Mouse (Mus musculus) heart, postnatal 36 days (tissue): ENCODE results near the gene Trpc3. TPM values are rescaled to one million over a fixed set of nuclear protein-coding genes. Genes with fewer than 3 reads are reported as not detected.
"Not testable (repeated sequence)": the region's sequence is repeated elsewhere in the genome, so short reads cannot be mapped to it uniquely, and the experiment has no call there.

Source experiments
- DNase-seq, 2 experiments: peaks; one replicate each; pipeline ENCODE4 v3.0.0; 2021 to 2022
- intact Hi-C: fragments of 180-260 bp; cut with DNase I; formaldehyde crosslinking; loops from one replicate; pipeline ENCODE4 v1.15.1; 2025
- total RNA-seq, 2 experiments: library from RNA; stranded (reverse); gene quantifications; 2 replicates each; pipeline ENCODE4 v1.2.3; 2021

Gene Trpc3
- total RNA-seq = 1 to 10 TPM; 5.1 to 7.1 TPM

GRCm38 (mm10) chr3:36689392-36690291 is at the start of gene Trpc3:
Gene Trpc3, minus strand, starts transcription at chr3:36690167.
- intact Hi-C loops = loop anchor here (5.0 kb wide), 2 partner anchors 58 to 83 kb away; no protein-coding TSS in a partner anchor
- peak; percentile 22 to 33 for DNase-seq

GRCm38 (mm10) chr3:36738071-36738470 is 48.1 kb upstream of the Trpc3 start:
- no peak for DNase-seq
- intact Hi-C loops = no loop called here

GRCm38 (mm10) chr3:36733075-36733474 is 43.1 kb upstream of the Trpc3 start:
- intact Hi-C loops = no loop called here
- no peak for DNase-seq

DNA sequence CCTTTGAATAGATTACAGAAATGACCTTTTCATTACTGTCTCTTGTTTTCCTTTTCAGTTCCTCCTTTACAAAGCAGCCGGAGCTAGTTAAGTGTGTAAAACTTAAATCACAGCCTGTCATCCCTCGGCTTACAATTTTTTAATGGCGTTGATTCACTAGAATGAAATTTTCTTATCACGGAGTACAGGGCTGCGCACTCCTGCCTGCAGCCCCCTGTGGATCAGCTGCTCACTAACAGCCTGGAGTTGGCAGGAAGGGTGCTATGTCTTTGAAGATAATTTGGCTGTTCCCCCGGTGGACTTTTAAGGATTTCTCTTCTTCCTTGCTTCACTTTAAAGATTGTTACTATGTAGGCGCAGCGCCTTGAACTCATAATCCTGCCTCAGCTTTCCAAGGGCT is 36.6 kb upstream of the Trpc3 start:
- intact Hi-C loops = no loop called here

DNA sequence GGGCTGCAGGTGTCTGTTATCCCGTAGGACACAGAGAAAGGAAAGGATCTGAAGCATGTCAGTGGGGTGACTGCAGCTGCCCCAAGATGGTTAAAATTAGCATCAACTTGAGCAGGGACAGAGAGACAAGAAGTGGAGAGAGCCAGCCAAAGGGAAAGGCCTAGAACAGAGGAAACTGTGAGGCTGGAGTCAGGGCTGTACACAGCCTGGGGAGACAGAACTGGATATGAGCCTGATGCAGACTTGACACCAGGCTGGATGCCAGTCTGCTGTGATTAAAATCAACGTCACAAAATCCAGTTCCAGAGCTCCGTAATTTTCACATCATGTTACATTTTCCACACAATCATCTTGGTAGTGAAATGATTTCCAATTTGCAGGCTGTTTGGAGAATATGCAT is 31.9 kb upstream of the Trpc3 start:
- DNase-seq = no peak
- intact Hi-C loops = no loop called here

More for the DNA sequence above, 36.6 kb upstream of the Trpc3 start:
- DNase-seq = no peak

- intact Hi-C loops = no loop called here
- DNase-seq = no peak
Measured at GRCm38 (mm10) chr3:36709521-36709920, 19.6 kb upstream of the Trpc3 start.

- intact Hi-C loops = loop anchor here (5.0 kb wide), 2 partner anchors 57 to 82 kb away; no protein-coding TSS in a partner anchor
- no peak for DNase-seq
Measured at GRCm38 (mm10) chr3:36690292-36690650, 304 bp upstream of the Trpc3 start.

DNA sequence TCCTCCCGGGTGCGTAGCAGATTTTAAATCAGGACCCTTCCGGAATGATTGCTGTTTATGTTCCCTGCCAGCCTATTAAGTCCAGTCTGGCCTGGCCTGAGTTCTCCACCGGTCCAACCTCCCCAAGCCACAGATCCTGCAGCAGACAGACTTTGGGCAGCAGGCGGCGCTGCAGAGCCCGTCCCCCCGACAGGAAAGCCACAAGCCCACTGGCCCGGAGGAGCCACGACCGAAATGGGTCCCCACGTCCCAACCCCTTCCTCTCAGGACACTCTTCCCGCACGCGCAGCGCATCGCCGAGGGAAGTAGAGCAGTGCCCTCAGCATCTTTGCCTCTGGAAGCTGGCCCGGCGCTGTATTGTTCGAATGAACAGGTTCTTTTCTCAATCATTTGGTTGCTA is 1.1 kb downstream of the Trpc3 start:
- peak; percentile 65 to 74 for DNase-seq
- intact Hi-C loops = no loop called here

- intact Hi-C loops = no loop called here
- DNase-seq = no peak
Measured at GRCm38 (mm10) chr3:36675822-36676221, 14.1 kb downstream of the Trpc3 start.

DNA sequence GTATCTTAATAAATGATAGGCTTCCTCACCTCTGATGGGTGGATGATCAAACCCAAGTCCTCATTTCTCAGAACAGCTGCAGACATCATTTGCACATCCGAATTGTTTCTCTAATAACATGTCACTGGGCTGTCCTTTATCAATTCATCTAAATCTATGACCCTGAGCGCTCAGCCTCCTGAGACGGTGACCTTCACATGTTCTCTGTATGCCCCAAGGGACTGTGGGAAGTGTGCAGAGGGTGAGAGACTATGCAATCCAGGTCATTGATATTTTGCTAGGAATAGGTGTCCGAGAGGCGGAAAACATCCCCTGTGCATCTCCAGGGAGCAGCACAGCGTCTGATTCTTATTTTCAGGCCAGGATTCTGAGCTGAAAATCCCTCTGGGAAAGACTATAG is 22.2 kb downstream of the Trpc3 start:
- DNase-seq = no peak
- intact Hi-C loops = no loop called here

GRCm38 (mm10) chr3:36645245-36645559 is 44.8 kb downstream of the Trpc3 start:
- intact Hi-C loops = loop anchor here (5.0 kb wide), 1 partner anchor 328 kb away; no protein-coding TSS in a partner anchor
- not testable (repeated sequence) for DNase-seq

GRCm38 (mm10) chr3:36644554-36645244 is 45.3 kb downstream of the Trpc3 start:
- DNase-seq = no peak
- intact Hi-C loops = loop anchor here (5.0 kb wide), 1 partner anchor 327 kb away; no protein-coding TSS in a partner anchor

- intact Hi-C loops = no loop called here
- no peak for DNase-seq
Measured at GRCm38 (mm10) chr3:36643354-36643753, 46.6 kb downstream of the Trpc3 start.

DNA sequence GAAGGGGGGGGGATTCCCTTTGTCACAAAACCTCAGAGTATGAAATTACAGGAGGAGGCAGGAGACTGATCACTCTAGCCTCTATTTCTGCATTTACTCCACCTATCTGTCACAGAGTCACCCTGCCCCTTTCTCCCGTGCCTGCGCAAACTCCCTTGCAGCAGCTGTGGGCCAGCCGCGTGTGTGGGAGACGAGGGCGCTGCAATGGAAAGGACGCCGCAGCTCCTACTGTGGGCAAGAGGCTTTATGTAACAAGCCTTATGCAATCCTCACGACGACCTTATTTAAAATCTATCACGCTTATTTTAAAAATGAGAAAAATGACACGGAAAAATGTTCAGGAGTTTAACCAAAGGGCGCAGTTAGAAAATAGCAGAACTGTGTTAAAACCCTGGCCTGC is 47.2 kb downstream of the Trpc3 start:
- no peak for DNase-seq
- intact Hi-C loops = no loop called here

- intact Hi-C loops = no loop called here
- no peak for DNase-seq
Measured at GRCm38 (mm10) chr3:36640787-36641186, 49.2 kb downstream of the Trpc3 start.

DNA sequence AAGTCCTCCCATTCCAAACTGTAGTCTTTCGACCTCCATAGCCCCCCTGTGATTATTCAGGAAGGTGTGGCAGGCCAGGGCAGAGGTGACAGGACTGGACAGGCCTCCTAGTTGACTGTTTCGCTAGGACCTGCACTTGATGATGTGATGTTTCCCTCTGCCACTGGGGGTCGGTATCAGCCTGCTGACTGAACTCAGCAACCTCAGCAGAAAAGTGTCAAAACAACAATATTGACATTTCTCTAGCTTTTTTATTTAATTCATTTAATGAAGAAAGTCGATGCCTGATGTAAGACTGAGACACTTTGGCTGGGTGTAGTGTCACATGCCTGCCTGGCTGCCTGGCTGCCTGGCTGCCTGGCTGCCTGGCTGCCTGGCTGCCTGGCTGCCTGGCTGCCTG is 54.5 kb downstream of the Trpc3 start:
- peak in 1 of 2 experiments; percentile 24 for DNase-seq
- intact Hi-C loops = loop anchor here (5.0 kb wide), 2 partner anchors 207 to 567 kb away; no protein-coding TSS in a partner anchor

- no peak for DNase-seq
- intact Hi-C loops = no loop called here
Measured at GRCm38 (mm10) chr3:36626803-36627202, 63.2 kb downstream of the Trpc3 start.

DNA sequence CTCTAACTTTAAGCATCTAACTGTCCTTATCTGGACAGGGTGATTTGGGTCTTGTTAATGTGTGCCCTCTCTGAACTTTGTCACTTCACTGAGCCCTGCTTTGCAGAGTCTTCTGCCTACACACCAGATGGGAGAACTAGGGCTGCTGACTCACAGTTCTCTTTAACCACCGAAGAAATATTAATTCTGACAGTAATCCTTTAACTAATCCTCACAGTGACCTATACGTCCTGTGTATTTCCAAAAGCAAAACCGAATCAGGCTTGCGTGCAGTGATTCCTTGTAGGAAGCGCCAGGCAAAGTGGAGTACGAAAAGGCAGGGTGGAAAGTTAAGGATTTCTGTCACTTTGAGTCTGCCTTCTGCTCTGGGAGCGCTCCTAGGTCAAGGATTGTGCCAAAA is 71.8 kb downstream of the Trpc3 start:
- intact Hi-C loops = no loop called here
- DNase-seq = no peak

- peak in 1 of 2 experiments; percentile 4 for DNase-seq
- intact Hi-C loops = no loop called here
Measured at GRCm38 (mm10) chr3:36613908-36614255, 76.1 kb downstream of the Trpc3 start.

- DNase-seq = peak; percentile 87 to 90
- intact Hi-C loops = no loop called here
Measured at GRCm38 (mm10) chr3:36613202-36613907, 76.6 kb downstream of the Trpc3 start, which contains the start of gene Bbs7. Gene Bbs7, minus strand, starts transcription at chr3:36613477.

GRCm38 (mm10) chr3:36612687-36613086 is 77.3 kb downstream of the Trpc3 start:
- peak in 1 of 2 experiments; percentile 7 for DNase-seq
- intact Hi-C loops = no loop called here
